Mouse (Mus musculus): ENCODE data around the gene Hcn3.

- no peak for TF ChIP-seq CTCF (IDR thresholded peaks at IDR 0.05; ENCODE audit: low read depth)
- no peak for TF ChIP-seq EP300 (IDR thresholded peaks at IDR 0.05; ENCODE audit: low read depth)
These were observed 1.3 kb downstream of the Hcn3 start for GRCm38 (mm10) chr3:89158651-89159050.

Measured in heart, postnatal 0 days (tissue).